Mouse (Mus musculus) heart, adult 9 months (tissue): ENCODE data around the gene Lrrc52.
A peak's percentile ranks its signal among the peaks of the same experiment; 100 is the strongest.

Experiments used
- DNase-seq, 2 experiments: peaks; one replicate each; pipeline ENCODE4 v3.0.0; 2022; ENCODE audit warnings: low spot score in 2 of 2

The Lrrc52 gene

DNA sequence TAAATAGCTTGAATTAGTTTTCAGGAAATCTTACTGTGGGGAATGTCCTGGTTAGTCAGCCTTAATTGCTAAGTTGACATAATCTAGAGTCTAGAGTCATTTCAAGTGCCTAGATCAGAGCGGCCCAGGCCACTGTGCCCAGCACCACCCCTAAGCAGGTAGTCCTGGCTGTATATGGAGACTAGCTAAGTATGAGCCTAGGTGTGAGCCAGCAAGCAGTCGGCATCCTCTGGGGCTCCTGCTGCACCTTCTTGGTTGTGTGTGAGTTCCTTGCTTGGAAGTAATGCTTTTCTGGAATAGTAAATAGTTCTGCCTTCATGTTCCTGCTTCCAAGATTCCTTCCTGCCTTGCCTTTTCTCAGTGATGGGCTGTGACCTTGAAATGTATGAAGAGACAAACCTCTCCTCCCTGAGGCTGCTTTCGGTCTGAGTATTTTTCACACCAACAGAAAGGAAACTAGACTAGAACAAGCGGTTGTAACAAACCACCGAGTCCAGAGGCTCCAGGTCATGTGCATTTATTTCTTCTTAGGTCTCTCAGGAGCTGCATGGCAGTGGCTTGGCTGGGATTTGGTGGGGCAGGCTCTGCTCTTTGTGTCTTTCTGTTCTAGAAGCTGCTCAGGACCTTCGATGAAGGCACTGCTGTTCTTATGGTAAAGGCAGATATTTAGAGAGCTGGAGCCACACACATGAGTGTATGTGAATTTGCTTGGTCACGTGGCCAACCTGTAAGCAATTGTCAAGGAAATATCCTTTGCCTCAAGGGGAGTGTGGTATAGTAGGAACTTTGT, 30.2 kb downstream of the Lrrc52 start:
- DNase-seq, result no peak

DNA sequence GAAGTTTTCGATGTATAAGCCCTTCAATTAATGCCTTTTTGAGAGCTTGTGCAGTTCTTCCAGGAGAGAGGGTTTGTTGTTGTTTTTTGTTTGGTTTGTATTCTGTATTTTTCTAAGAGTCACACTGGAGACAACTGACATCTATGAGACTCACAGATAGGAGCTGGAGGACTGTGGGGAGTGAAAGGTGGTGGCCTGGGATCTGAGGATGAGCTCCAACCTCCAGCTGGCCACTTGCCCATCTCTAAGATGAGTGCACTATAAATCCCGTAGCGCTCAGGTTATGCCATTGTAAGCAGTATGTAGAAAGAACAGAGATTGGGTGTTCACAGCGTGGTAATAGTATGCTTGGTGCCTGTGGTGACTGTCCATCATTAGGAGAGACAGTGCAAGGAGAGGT, 31.6 kb downstream of the Lrrc52 start:
- DNase-seq, result no peak

DNA sequence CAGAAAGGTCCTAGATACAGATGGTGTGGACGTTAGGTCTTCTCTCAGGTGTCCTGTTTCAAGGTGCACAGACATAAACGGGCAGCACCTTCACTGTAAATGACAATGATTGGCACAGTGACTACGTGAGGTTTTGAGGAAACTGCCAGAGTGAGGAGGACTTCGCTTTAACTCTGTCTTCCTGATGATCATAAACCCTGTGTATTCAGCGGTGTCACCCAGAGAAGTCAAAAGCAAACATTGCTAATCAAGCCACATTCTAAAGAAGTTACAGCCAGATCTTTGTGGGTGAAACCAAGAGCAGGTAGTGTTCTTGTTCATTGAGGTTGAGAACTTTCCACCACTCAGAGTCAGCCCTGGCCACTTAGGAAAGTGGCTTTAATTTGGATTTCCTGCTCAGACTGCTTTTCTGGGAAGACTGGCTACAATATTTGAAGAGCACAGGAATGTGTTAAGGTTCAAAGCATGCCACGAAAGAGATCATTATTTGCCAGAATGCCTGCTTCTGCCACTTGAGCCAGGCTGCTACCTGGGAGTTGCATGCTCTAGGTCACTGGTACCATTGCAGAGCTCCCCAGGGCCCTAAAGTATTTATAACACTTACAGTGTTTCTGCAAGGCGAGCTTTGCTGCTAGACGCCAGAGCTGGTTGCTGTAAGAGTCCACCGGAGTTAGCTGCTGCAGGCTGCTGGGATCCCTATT, 35.5 kb downstream of the Lrrc52 start:
- DNase-seq, result no peak

DNA sequence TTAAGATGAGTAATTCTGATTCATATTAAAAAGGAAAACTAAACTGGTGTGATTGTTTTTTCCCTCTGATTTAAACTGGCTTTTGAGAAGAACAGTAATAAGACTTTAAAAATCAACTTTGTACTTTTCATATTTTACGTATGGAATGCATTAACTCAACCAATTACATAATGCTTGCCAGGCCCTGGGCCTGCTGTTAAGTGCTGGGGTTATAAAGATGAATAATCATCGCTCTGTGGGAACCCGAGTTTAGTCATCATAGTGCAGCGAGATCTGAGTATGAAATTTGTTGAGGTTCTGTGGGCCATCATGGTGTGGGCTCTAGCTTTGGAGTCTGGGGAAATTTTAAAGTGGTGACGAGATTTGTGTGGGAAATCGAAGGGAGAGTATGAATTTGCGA, 39.9 kb downstream of the Lrrc52 start:
- DNase-seq, result no peak

DNA sequence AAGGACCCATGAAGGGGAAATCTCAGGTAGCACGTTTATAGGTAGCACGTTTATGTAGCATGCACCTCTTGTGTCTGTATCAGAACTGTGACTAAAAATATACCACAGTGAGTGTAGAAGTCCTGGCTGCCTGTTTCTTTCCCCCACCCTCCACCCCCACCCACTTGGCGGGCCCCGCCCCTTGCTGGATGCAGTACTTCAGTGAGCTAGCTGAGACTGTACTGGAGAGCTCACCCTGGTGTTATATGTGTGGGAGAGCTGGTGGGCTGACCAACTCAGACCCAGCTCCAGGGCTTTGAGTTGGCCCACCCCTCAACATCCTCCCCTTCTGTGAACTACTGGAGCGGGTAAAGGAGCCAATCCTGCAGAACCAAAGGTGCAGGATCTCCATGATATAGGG, 41.0 kb downstream of the Lrrc52 start:
- peak; percentile 11 to 14 for DNase-seq

GRCm38 (mm10) chr1:167422501-167423240, 43.9 kb downstream of the Lrrc52 start:
- DNase-seq, result peak; percentile 77 to 78

DNA sequence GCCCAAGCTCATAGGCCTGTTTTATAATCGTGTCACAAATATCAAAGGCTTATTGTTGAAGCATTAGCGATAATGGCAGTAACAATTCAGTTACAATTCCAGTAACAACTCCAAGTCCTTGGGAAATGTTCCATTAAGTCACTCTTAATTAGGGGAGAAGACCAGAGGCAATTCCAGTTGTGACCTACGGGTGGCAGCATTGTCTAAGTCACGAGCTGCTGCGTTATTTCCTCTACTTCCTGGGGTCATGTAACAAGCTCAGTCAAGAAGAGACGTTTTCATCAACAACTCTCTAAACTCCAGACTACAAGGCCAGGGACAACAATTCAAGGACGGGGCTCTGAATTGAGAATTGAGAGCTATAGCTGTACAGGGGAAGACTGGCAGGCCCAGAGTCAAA, 51.7 kb downstream of the Lrrc52 start:
- DNase-seq, result peak; percentile 50 to 68

DNA sequence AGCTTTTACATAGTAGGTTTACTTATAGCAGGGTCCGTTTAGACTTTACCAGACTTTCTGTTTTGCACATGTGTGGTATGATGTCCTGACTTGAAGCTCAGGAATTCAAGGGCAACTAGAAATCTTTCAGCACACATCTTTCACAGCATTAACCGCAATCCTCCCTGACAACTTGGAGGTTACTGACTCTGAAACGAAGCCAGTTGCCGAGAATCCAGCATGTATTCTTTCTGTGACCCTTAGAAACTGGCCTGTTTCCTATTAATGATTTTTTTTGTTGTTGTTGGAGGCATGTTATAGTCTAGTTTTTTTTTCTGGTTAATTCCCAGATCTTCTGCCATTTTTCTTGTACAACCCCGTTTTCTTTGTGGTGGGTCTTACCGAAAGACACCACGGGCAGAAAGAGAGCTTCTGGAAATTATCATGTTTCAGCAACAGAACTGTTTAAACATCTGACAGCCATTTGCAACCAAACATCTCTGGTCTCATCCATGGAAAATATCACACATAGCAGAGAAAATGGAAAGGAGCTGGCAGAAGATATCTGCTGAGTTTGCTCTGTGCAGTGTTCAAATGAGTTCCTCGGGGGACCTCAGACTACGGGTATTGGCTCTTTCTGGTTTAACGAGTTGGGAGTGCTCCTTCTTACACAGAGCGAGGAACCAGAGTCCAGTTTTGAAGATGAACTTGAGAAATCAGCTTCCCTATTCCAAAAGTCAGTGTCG, 54.4 kb downstream of the Lrrc52 start:
- DNase-seq, result no peak

DNA sequence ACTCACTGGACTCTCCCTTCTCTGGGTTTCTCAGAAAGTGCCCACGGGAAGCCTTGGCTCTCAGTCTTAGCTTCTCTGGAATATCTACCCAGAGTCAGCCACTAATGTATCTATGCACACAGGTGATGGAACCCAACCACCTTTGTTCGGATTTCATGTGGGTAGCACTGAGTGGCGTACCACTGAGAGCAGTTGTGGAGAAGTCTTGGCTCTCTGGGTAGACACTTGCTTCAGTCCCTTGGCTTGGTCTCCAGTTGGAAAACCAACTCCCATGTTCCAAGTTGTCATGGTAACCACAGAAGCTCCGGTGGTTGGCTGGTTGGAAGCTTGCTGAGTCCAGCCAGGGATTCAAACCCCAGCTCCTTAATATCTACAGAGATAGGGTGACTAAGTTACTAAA, 57.0 kb downstream of the Lrrc52 start:
- no peak for DNase-seq

GRCm38 (mm10) chr1:167405237-167405636, 61.3 kb downstream of the Lrrc52 start:
- no peak for DNase-seq
